Mouse (Mus musculus) lung, adult 2 months (tissue): ENCODE measurements around the gene Csgalnact2. TPM values are rescaled to one million over a fixed set of nuclear protein-coding genes. Genes with fewer than 3 reads are reported as not detected.
A peak's percentile ranks its signal among the peaks of the same experiment; 100 is the strongest.

Source experiments
- DNase-seq: peaks from one replicate; pipeline ENCODE4 v3.0.0; 2022
- H3K4me1 ChIP-seq: fragments of 200-500 bp; 2 replicates; pipeline ENCODE4 v1.6.1; 2011; ENCODE audit warnings: low read length; ENCODE audit not compliant: control insufficient read depth, insufficient read depth
- H3K4me3 ChIP-seq: fragments of 200-500 bp; replicated peaks from 2 replicates; pipeline ENCODE3; 2011; ENCODE audit warnings: low read depth, mild to moderate bottlenecking, control low read depth, low read length; ENCODE audit errors: extremely low read depth
- CTCF ChIP-seq: fragments of 200-500 bp; IDR thresholded peaks from 2 replicates; pipeline ENCODE4 v1.5.1; 2011; ENCODE audit warnings: mild to moderate bottlenecking, low read length, control low read depth; ENCODE audit not compliant: insufficient read depth
- POLR2A ChIP-seq: fragments of 200-500 bp; IDR thresholded peaks from 2 replicates; pipeline ENCODE4 v1.6.1; 2011; ENCODE audit warnings: low read depth, mild to moderate bottlenecking, control low read depth, low read length, borderline replicate concordance; ENCODE audit errors: extremely low read depth
- WGBS: fragments of 180-500 bp; shearing (Covaris S2); methylation state at CpG from one replicate; pipeline ENCODE4 v1.1.7; 2018; 5-methylcytosine and 5-hydroxymethylcytosine counted together
- polyA plus RNA-seq: library from polyadenylated mRNA; depleted of rRNA; stranded (reverse); fragments of >200 nt; gene quantifications from 2 replicates; pipeline ENCODE4 v1.2.3, GENCODE M21; 2012

The Csgalnact2 gene
- polyA plus RNA-seq, 1 experiment: 10.7 TPM

DNA sequence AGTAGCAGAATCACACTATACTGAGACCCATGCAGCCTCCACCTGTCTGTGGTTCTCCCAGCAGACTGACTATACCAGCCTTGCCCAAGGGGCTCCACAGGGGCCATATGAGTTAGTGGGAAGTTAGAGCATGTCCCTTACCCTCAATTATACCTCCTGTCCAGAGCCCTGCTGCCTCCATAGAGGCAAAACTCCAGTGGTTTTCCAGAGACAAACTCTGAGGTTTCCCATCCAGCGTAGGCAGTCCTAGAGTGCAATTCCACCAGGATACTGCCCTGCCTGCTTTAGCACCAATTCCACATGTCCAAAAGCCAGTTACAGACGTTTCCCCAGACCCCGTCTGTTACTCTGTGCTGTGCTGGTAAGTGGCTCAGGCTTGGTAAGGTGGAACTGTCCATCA, 59.6 kb downstream of the Csgalnact2 start:
- TF ChIP-seq POLR2A (no peak), CTCF (no peak)
- peak; percentile 1 for DNase-seq
- H3K4me1 ChIP-seq: peaks cover 21% of the 10 kb centered on the region
- WGBS: 72% methylated on average over 3 of the region's 3 CpGs
- H3K4me3 ChIP-seq: no peak overlapping the region

DNA sequence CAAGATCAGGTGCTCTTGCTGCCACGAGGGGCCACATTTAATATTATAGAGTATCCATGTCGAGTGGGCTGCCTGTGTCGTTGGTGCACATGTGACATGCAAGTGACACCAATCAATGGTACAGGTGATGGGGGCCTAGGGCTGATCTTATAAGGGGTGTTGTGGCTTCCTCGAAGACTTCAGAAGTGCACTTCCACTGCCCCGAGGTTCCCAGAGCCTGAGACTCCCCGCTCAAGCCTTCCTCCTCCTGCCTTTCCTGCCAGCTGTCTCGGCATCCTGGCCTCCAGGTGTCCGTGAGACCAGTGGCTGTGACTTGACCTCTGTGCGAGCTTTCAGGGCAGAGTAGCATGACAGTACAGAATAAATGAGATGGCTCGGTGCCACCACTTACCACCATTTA, 60.2 kb downstream of the Csgalnact2 start:
- no peak for TF ChIP-seq CTCF
- no peak for TF ChIP-seq POLR2A
- H3K4me1 ChIP-seq: peaks cover 21% of the 10 kb centered on the region
- WGBS: 55% methylated on average over 10 of the region's 10 CpGs
- DNase-seq: peak; percentile 2
- no peak overlapping the region for H3K4me3 ChIP-seq

DNA sequence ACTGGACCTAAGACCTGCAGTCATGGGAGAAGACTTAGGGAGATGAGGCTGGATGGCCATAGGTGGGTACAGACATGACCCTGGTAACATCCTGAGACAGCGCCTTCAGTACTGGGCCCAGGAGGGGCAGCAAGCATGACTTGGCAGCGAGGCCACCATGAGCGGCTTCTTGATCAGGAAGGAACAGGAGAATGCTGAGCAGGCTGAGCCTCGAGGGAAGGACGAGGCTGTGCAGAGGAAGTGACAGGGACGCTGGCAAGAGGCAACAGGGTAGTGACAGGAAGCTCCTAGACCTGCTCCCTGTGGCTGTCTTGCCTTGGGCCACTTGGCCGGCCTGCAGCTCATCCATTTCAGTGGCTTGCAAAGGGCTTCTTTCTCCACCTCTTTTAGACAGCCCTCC, 61.5 kb downstream of the Csgalnact2 start:
- TF ChIP-seq CTCF (no peak), POLR2A (no peak)
- DNase-seq: no peak
- Histone ChIP-seq H3K4me3 (no peak overlapping the region), H3K4me1 (peaks cover 25% of the 10 kb centered on the region)
- 37% methylated on average over 7 of the region's 7 CpGs for whole genome bisulfite sequencing

DNA sequence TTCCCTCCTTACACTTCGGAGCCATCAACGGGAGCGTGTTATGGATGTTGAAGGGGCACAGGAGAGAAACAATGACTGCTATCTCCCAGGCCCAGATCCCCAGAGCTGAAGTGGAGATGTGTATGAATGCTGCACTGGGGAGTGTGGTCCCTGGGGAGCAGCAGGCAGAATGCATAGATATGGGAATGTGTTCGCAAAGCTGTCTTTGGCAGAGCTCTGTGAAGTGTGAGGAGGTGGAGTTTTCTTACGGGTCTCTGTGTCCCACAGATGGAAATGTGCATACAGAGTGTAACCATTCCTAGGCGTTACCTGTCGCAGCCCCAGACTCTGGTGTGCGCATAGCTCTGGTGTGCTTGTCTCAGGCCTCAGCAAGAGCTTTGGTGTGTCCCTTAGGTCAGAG, 62.2 kb downstream of the Csgalnact2 start:
- Histone ChIP-seq H3K4me3 (no peak overlapping the region), H3K4me1 (peaks cover 25% of the 10 kb centered on the region)
- 73% methylated on average over 8 of the region's 8 CpGs for WGBS
- no peak for TF ChIP-seq POLR2A
- no peak for TF ChIP-seq CTCF
- no peak for DNase-seq

DNA sequence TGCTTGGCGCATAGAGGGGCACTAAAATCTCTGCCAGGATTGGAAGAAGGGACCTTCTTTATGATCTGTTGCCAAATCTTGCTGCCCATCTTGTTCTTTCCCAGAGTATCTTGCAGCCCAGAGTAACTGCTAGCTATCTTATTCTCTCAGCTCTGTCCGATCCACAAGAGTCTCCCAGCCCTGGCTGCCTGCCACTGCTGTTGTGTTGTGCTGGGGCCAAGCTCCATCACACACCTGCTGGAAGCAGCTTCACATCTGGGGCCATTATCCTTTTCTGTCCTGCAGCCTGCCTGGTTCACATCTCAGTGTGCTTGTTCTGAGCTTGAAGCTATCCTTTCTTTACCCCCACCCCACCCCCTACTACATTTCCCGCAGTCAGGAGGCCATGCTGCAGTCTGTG, 62.7 kb downstream of the Csgalnact2 start:
- Histone ChIP-seq H3K4me3 (no peak overlapping the region), H3K4me1 (peaks cover 25% of the 10 kb centered on the region)
- 53% methylated on average over 3 of the region's 3 CpGs for WGBS
- no peak for TF ChIP-seq CTCF
- TF ChIP-seq POLR2A: no peak
- DNase-seq: no peak

DNA sequence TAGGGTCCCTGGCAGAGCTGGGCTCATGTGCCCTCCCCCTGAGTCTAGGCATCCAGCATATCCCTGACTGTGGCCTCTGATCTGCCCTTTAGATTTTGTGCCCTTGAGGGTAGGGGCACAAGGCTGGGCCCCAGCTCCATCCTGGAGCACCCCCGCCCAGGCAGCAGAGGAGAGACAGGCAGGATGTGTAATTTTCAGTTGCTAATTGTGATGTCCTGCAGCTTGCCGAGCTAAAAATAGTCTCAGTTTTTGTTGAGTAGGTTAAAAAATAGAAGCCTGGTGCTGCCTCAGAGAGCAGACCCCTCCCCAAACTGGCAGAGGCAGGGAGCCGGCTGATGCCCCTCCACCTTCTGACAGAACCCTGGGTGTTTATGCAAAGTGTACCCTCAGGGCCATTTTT, 64.8 kb downstream of the Csgalnact2 start:
- WGBS: 37% methylated on average over 3 of the region's 3 CpGs
- no peak for TF ChIP-seq CTCF
- no peak for TF ChIP-seq POLR2A
- no peak overlapping the region for H3K4me3 ChIP-seq
- H3K4me1 ChIP-seq: peaks cover 32% of the 10 kb centered on the region
- DNase-seq: no peak

DNA sequence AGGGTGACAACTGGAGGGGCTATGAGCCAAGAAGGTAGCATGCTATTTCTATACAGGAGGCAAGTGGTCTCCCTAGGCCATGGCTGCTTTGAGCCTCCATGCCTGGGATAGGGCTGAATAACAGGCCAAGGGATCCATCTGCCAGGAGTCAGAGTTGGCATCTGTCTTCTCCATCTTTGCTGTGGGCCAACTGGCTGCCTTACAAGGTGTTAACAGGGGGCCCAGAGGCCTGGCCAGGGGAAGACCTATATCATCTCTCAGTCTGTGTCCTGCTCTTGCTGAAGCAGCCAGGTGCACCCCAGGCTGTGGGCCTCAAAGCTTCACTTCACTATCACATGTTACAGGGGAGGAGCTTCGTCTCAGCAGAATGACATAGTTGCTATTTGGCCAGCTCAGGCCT, 66.8 kb downstream of the Csgalnact2 start:
- no peak for DNase-seq
- 48% methylated on average over 1 of the region's 1 CpGs for WGBS
- Histone ChIP-seq H3K4me3 (no peak overlapping the region), H3K4me1 (peaks cover 20% of the 10 kb centered on the region)
- TF ChIP-seq CTCF (no peak), POLR2A (no peak)

DNA sequence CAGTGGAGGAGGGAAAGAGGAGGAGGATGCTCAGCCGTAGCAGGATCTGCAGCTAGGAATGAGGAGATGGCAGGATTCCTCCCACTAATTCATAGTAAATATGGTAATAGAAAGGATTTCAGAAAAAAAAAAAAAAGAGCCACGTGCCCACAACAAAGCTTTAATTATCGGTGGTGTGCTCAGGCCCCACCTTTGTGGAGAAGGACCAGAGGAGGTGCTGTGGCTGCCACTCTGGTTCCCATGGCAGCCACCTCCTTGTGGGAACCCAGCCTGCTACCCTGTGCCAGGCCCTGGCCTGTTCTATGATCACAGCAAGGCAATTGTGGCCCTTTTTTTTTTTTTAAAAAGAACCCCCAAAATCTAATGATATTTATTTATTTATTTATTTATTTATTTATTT, 67.5 kb downstream of the Csgalnact2 start:
- no peak overlapping the region for H3K4me3 ChIP-seq
- no peak for DNase-seq
- no peak for TF ChIP-seq POLR2A
- TF ChIP-seq CTCF: no peak
- H3K4me1 ChIP-seq: peaks cover 14% of the 10 kb centered on the region
- 57% methylated on average over 3 of the region's 3 CpGs for WGBS

DNA sequence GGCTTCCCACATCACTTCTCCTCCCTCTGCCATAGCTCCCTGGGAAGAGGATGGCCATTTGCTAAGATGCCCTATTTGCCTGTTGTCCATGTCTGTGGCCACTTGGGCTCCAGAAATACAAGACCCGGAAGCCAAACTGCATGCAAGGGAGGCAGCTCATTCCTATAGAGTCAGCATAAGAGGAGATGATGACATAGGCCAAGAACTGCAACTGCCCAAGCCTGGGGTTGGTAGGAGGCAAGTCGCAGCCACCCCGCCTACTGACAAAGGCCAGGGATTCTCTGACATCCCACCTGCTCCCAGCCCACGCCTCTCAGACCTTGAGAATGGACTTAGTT, 68.0 kb downstream of the Csgalnact2 start:
- no peak for TF ChIP-seq CTCF
- TF ChIP-seq POLR2A: no peak
- Histone ChIP-seq H3K4me3 (no peak overlapping the region), H3K4me1 (peaks cover 14% of the 10 kb centered on the region)
- WGBS: 78% methylated on average over 4 of the region's 4 CpGs
- DNase-seq: no peak

DNA sequence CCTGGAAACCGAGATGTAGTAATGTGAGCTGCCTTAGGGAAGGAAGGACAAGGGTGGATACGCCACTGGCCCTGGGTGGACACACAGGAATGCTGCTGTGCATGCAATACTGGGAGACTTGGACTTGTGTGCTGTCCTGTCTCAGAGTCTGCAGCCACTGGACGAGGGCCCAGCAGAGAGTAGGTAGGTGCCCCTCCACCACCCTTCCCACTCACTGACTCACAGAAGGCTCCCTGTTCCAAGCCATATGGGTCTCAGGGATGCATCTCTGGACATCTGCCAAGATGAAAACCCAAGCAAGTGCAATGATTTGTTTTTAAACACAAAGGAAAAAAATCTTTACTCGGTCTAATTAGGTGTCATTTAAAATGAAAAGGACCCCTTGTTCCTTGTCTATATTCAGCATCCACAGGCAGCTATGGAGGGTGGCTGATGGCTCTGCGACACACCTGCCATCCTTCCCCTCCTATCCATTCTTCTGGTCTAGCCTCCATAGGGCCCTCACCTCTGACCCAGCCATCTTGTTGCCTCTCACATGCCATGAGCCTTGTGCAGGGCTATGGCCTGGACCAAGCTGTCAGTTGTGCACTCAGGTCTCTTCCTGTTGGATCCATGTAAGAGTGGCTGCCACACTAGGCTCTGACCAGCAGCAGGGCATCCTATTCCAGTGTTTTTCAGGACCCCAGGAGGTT, 68.5 kb downstream of the Csgalnact2 start:
- H3K4me3 ChIP-seq: peak overlapping the region; percentile 40
- WGBS: 43% methylated on average over 5 of the region's 5 CpGs
- TF ChIP-seq POLR2A (no peak), CTCF (no peak)
- H3K4me1 ChIP-seq: peaks cover 16% of the 10 kb centered on the region
- no peak for DNase-seq
